ENCODE assay signal across 18 mouse cellular contexts in genomic region chr5:49816751-49817150, GRCm38 (mm10).
A peak's percentile ranks its signal among the peaks of the same experiment; 100 is the strongest.
DNase-seq lines count a peak whose midpoint lies in the region; ATAC-seq and TF ChIP-seq lines count a peak whose summit lies in the region.
"Had no signal": no experiment of that assay in that cellular context is flagged by ENCODE, and none has a peak within 500 bp of the region (broad histone marks: within the 10 kb centered on the region; RNA-seq: fewer than 3 reads in every experiment).

No protein-coding gene starts in this region.

- no peaks in the 10 kb centered on the region for H3K27me3 ChIP-seq in cerebellum, adult 2 months (ENCODE audit: control insufficient read depth, insufficient read depth, low read length)
- no peaks in the 10 kb centered on the region for H3K27me3 ChIP-seq in forebrain, embryonic 11.5 days (ENCODE audit: control insufficient read depth, insufficient read depth, low read length)
- H3K27me3 ChIP-seq: embryonic facial prominence, embryonic 12.5 days; forebrain, embryonic 12.5 days; heart, embryonic 12.5 days had no signal

- TF ChIP-seq CTCF in cerebellum, adult 2 months (IDR thresholded peaks at IDR 0.05; ENCODE audit: borderline replicate concordance, insufficient read depth, low read depth, low read length), result no peak

- H3K36me3 ChIP-seq in forebrain, embryonic 11.5 days (ENCODE audit: control insufficient read depth, insufficient read depth, low read length), result no peaks in the 10 kb centered on the region
- H3K36me3 ChIP-seq: embryonic facial prominence, embryonic 12.5 days; forebrain, embryonic 12.5 days; heart, embryonic 12.5 days had no signal

- H3K4me1 ChIP-seq in cerebellum, adult 2 months (ENCODE audit: control insufficient read depth, insufficient read depth, low read length), result peaks cover 26% of the 10 kb centered on the region
- no peaks in the 10 kb centered on the region for H3K4me1 ChIP-seq in forebrain, embryonic 11.5 days (replicated peaks; ENCODE audit: control insufficient read depth, insufficient read depth, low read length)
- H3K4me1 ChIP-seq: embryonic facial prominence, embryonic 12.5 days; forebrain, embryonic 12.5 days; heart, embryonic 12.5 days had no signal

- H3K4me3 ChIP-seq in cerebellum, adult 2 months (replicated peaks; ENCODE audit: insufficient read depth, low read depth, low read length), result no peak overlapping the region
- H3K4me3 ChIP-seq in forebrain, embryonic 11.5 days (ENCODE audit: low read depth, low read length), result no peak overlapping the region
- H3K4me3 ChIP-seq: embryonic facial prominence, embryonic 12.5 days; forebrain, embryonic 12.5 days; heart, embryonic 12.5 days had no signal

- H3K9me3 ChIP-seq in forebrain, embryonic 11.5 days (ENCODE audit: control insufficient read depth, low read length), result no peaks in the 10 kb centered on the region
- H3K9me3 ChIP-seq: embryonic facial prominence, embryonic 12.5 days; forebrain, embryonic 12.5 days; heart, embryonic 12.5 days had no signal

- DNase-seq in cerebellum, adult 11 months, result peak; percentile 68
- DNase-seq in cerebellum, adult 2 months, result peak; percentile 75 to 92
- peak; percentile 31 to 48 for DNase-seq in cerebellum, postnatal 10 days
- no peak for DNase-seq in layer of hippocampus, adult 9-11 months
- no peak for DNase-seq in thymus, postnatal 36 days
- no peak for DNase-seq in forebrain, embryonic 11.5 days (ENCODE audit: low spot score)
- DNase-seq: adrenal gland, adult 2 months; adrenal gland, postnatal 25 days; embryo, embryonic 11 days; gastrocnemius, postnatal 25 days; kidney, adult 8-10 months had no signal

- no peak overlapping the region for H3K9ac ChIP-seq in forebrain, embryonic 11.5 days (ENCODE audit: low read length)
- H3K9ac ChIP-seq: embryonic facial prominence, embryonic 12.5 days; forebrain, embryonic 12.5 days; heart, embryonic 12.5 days had no signal

- 14% methylated on average over 3 of the region's 3 CpGs for WGBS in cerebellum, adult 2 months
- 79% methylated on average over 3 of the region's 3 CpGs for WGBS in forebrain, embryonic 11.5 days

- peak overlapping the region; percentile 78; the same call in 1 of the 2 replicates for H3K27ac ChIP-seq in cerebellum, adult 2 months (ENCODE audit: insufficient read depth, low read length)
- no peak overlapping the region for H3K27ac ChIP-seq in forebrain, embryonic 11.5 days (ENCODE audit: low read depth, low read length)
- H3K27ac ChIP-seq: embryonic facial prominence, embryonic 12.5 days; forebrain, embryonic 12.5 days had no signal

- no peak overlapping the region for H3K4me2 ChIP-seq in forebrain, embryonic 11.5 days (ENCODE audit: low read depth, low read length, severe bottlenecking)
- H3K4me2 ChIP-seq: embryonic facial prominence, embryonic 12.5 days; forebrain, embryonic 12.5 days; heart, embryonic 12.5 days had no signal

- no peak for TF ChIP-seq POLR2A in cerebellum, adult 2 months (IDR thresholded peaks at IDR 0.05; ENCODE audit: borderline replicate concordance, insufficient read depth, low read length)

- no peak for ATAC-seq in forebrain, embryonic 11.5 days (replicated peaks; ENCODE audit: low FRiP score)
- ATAC-seq: forebrain, embryonic 16.5 days; hindbrain, embryonic 16.5 days; inflammation-experienced regulatory T-cells, adult 6 months; intestine, postnatal 0 days had no signal

Comparison
In these comparisons a context has a peak if more than half of its experiments do, and no peak if none do; other contexts are left out.
1. DNase-seq: peak in cerebellum, adult 11 months (single experiment), cerebellum, adult 2 months (2 of 2) and cerebellum, postnatal 10 days (2 of 2); none in layer of hippocampus, adult 9-11 months (single experiment), thymus, postnatal 36 days (0 of 2) and forebrain, embryonic 11.5 days (single experiment).